Mouse (Mus musculus) hematopoietic stem cell, adult 5-6 weeks (primary cell): ENCODE measurements around the gene Rab43. TPM values are rescaled to one million over a fixed set of nuclear protein-coding genes. Genes with fewer than 3 reads are reported as not detected.
"Not testable (repeated sequence)": the region's sequence is repeated elsewhere in the genome, so short reads cannot be mapped to it uniquely, and the experiment has no call there.

Source experiments
- ATAC-seq, 2 experiments: fragments of 125-278 bp in 1 of 2; replicated peaks in 1 of 2; 2 replicates each; pipeline ENCODE4 v1.8.0; 2016 to 2017; ENCODE audit warnings: inconsistent platforms in 2 of 2, mild to moderate bottlenecking in 2 of 2, moderate number of reproducible peaks in 2 of 2, low read depth in 1 of 2, moderate TSS enrichment in 1 of 2; ENCODE audit not compliant: low FRiP score in 2 of 2, poor library complexity in 2 of 2, severe bottlenecking in 2 of 2, insufficient read depth in 1 of 2, low TSS enrichment in 1 of 2
- total RNA-seq: library from RNA; stranded (forward); fragments of 172-1452, 232-1000 nt; gene quantifications from 2 replicates; pipeline ENCODE4 v1.2.3, GENCODE M21; 2017

The Rab43 gene
- total RNA-seq, 1 experiment from 2014 or later: 17.5 TPM

DNA sequence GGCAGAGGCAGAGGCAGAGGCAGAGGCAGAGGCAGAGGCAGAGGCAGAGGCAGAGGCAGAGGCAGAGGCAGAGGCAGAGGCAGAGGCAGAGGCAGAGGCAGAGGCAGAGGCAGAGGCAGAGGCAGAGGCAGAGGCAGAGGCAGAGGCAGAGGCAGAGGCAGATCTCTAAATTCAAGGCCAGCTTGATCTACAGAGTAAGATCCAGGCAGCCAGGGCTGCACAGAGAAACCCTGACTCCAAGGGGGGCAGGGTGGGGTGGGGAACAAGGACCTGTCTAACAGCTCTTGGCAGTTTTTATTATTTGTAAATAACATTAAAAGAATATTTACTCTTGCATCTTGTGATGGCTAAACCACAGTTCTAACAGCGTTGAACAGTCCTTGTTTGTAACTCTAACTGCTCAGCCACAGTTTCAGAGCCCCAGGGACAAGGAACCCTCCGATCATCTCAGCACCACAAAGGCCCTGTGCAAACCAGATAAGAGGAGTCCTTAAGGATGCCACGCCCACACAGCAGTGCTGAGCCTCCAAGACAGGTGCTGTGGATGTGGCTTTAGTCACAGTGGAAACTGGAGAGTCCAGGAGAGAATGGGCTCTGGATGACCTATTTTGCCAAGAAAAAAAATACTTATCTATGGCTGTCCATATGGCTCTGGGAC, 36.2 kb downstream of the Rab43 start:
- peak; percentile 52 to 70; a peak in 3 of 4 replicates for ATAC-seq

DNA sequence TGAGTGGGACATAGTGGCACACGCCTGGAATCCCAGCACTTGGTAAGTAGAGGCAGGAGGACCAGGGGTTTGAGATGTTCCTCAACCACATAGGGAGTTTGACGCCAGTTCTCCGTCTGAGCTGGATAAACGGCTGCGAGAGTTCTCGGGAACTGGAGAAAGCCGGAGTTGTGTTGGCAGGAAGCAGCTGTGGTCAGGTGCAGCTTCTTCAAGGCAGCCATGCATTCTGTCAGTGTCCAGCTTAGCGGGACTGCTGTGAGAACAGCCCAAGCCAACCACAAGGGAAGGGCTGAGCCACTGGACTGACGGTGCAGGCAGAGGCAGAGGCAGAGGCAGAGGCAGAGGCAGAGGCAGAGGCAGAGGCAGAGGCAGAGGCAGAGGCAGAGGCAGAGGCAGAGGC, 37.1 kb downstream of the Rab43 start:
- ATAC-seq: no peak

DNA sequence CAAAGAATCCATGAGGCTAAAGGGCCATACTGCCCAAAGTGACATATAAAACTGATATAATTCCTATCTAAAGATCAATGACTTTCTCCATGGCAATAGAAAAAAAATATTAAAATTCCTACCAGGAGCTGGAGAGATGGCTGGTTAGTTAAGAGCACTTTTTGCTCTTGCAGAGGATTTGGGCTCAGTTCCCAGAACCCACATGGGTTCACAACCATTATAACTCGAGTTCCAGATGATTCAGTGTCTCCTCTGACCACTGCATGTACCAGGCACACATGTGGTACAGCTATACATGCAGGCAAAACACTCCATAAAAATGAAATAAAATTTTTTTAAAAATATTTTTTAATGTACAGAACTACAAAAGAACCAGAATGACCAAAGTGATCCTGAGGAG, 37.5 kb downstream of the Rab43 start:
- no peak for ATAC-seq

DNA sequence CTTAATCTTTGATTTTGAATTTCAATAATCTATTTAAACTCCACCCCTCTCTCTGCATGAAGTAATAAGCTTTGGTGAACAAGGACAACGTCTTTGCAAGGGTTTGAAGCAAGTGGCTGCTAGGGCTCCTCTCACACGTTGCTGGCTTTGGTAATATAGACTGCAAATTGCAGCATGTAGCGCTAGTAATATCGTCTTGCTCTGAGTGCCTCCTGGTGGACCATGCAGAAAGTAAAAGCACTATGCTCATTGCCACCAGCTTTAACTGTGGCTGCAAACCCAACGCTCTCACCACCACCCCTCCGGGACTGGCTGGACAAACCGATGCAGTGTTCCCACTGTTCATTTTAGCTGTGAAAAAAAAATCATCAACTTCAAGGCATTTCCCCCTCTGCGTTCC, 41.3 kb downstream of the Rab43 start:
- ATAC-seq: peak; percentile 87 to 92

DNA sequence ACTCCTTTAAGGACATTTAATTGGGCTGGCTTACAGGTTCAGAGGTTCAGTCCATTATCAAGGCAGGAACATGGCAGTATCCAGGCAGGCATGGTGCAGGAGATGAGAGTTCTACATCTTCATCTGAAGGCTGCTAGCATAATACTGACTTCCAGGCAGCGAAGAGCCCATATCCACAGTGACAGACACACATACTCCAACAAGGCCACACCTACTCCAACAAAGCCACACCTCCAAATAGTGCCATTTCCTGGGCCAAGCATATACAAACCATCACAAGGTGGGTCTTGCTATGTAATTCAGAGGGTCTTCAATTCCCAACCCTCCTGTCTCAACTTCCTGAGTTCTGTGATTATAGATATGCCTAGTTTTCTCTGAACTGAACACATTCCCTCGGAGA, 47.7 kb downstream of the Rab43 start:
- ATAC-seq: not testable (repeated sequence)

DNA sequence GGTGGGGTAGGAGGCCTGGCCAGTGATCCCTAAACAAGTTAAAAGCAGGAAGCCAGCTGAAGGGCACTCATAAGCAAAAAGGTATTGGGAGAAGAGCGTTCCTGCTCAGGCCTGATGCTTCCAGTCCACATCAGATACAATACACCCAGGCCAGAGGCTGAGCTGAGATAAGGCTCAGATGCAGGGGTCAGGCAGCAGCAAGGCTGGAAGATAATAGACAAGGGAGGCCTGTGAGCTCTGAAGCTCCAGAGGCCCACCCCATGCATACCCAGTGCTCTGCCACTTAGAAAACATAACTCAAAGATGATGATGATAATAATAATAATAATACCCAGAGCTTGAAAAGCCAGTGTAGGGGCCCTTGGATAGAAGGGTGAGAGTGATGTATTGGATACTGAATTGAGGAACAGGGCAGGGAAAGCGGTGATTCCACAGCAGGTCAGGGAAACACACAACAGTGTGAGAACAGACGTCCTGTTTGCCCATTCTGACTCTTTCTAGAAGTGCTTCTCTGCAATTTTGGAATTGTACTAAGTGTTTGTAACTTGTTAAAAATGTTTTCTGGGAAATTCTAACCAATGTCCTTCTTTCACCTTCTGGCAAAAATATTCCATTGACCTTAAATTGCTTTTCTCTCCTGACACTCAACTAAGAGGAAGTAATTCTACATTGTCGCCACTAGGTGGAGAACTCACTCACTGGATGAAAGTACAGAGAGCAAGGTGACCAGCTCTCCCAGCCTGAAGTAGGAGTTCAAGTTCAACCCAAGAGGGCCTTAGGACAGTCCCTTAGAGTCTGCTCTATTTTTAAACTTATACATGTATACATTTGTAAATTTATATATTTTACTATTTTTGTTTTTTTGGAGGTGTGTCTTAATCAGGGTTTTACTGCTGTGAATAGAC, 48.3 kb downstream of the Rab43 start:
- peak; percentile 37 to 58; a peak in 1 of 4 replicates for ATAC-seq

DNA sequence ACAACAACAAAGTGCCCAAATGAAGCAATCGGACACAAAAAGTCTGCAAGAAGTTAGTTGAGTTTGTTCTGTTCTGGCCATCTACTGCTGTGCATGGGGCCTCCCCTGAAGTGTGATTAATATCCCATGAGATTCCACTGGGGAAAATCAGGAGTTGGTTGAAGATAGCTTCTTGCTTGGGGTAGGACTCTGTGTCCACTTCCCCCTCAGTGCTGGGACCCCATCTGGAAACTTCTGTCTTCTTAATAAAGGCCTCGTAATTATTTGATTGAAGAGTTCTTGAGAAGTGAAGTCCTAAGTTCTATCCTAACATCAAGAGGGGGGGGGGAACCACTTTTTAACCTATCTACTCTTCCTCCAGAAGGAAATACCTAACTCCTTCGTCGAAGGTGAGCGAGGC, 49.8 kb downstream of the Rab43 start:
- no peak for ATAC-seq

DNA sequence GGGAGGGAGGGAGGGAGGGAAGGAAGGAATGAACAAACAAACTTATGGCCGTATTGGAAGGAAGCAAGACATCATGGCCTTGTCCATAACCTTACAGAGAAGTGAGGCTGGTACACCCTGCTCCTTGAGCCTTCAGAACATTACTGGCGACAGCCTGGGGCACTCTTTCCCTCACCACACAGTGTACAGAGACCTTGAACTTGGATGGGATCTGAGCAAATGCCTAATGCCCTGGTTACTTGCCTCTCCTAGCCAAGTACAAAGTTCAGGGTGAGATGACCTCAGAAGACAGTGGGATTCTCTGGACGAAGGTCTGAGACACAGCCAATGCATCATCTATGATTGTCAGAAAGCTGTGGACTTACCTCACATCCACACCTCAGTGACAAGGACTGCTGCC, 52.1 kb downstream of the Rab43 start:
- ATAC-seq: no peak

DNA sequence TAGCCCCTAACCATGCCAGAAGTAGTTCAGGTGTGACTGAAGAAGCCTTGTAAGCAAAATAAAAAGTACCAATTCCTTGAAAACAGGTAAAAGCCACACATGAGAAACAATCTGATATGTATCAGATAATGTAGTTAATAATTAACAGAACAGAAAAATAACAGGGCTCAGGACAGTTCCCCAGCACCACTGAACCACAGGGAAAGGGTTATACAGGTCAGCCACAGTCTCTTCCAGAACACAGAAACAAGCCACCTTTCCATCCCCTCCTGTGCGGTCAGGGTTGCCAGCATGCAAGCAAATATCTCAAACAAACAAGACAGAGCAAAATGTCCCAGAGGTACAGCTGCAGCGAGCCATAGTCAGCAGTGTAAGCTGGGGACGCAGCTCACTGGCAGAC, 52.6 kb downstream of the Rab43 start:
- no peak for ATAC-seq

DNA sequence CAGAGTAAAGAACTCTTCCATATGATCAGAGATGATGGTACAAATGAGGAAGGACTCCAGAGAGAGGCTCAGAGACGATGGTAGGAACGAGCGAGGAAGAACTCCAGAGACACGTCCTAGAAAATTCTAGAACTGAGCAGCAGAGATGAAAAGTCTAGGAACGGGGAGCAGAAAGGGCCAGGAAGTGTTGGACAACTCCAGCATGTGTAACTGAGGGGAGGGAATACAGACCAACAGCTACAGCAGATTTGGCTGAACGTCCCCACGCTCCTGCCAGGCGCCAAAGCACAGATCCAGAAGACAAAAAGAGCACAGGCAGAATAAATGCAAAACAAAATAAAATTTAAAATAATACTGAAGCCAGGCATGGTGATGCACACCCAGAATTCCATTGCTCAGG, 55.1 kb downstream of the Rab43 start:
- no peak for ATAC-seq

DNA sequence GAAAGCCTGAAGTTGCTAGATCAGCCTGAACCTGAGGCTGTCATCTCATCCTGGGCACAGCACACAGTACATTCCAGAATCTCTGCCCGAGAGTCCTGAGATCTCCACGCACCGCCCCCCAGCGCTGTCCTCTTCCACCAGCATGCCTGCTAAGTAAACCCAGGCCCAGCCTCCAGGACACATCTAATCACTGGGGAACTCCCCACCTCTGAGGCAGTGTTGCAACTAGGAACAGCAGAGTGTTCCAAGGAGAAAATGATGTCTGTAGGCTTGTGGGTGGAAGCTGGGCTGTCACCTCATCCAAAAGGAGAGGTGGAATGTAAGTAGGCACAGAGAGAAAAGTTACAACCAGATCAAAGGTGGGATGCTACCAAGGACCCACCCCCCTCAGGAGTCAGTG, 56.8 kb downstream of the Rab43 start:
- no peak for ATAC-seq

DNA sequence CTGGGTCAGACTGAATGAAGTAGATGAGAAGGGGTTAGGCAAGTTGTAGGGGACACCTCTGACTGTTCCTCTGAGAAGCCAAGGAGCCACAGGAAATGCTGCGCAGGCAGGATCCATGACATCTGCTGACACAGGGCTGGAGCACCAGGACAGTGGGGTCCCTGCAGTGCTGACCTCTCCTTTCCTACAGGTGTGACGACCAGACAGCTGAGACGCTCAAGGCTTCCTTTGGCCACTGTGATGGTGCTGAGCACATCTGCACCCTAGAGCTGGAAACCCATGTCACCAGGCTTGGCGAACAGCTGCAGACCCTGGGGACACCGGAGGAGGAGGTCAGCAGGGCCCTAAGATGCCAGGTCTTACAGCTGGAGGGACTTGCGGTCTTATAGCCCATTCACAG, 60.4 kb downstream of the Rab43 start:
- no peak for ATAC-seq

DNA sequence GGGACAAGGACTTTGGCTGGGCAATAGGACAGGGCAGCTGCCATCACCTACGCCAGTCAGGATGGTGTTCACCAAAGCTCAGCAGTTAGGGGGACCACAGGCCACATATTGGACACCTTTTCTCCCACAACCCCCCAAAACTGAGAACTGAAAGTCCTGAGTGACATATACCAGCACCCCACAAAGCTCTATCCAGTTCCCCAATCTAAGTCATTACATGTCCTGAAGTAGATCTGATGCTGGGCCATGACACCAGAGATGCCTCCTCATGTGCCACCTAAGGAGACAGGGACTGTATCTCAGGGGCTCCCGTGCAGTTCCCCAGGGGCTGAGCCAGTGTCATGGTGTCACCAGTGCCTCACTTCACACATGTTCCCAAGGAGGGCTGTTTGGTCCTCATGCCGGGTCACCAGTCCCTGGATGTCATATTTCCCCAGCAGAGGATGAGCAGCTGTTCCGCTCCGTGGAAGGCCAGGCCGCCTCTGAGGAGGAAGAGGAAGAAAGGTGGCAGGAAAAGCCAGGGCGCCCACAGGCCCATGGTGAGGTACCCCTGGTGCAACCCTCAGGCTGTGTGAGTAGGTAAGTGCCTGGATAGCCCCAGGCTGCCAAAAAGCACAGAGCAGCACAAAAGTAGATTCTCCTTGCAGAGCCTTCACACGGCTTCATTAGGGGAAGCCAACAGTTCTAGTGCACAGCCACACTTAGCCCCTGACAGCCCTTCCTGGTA, 61.6 kb downstream of the Rab43 start:
- ATAC-seq: peak in 1 of 2 experiments; percentile 39; a peak in 2 of 4 replicates

DNA sequence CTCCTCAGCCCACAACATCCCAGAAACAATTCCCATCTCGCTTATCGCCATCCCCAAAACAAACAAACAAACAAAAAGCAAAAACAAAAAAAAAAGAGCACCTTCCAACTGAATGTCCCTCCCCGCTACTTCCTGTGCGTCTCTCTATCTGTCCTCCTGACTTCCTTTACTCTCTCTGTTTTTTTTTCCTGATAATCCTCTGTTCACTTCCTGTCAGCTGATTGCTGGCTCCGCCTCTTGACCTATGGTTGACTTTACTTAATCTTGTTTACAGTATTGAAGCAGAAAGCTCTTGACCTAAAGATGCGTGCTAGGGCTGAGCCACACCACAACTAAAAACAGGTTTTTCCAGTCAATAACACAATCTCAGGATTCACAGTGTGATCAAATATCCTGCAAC, 63.4 kb downstream of the Rab43 start:
- ATAC-seq: no peak

DNA sequence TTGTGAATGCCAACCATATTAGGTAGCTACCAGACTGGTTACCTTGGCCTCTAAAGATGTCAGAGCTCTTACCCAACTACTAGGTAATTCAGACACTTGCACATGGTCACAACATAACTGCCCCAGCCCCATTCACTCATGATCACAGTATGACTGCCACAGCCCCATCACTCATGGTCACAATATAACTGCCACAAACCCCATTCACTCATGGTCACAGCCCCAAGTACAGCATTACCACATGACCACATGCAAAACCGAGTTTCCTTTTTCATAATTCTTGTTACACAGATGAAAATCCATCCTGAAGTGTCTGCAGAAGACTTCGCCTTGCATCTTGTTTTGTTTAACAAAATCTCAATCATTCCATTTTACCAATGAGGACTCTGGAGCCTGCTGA, 63.9 kb downstream of the Rab43 start:
- ATAC-seq: 0 out of 4 replicates have a peak, but pooled peaks of 1 of the 2 experiments have one; percentile 34

DNA sequence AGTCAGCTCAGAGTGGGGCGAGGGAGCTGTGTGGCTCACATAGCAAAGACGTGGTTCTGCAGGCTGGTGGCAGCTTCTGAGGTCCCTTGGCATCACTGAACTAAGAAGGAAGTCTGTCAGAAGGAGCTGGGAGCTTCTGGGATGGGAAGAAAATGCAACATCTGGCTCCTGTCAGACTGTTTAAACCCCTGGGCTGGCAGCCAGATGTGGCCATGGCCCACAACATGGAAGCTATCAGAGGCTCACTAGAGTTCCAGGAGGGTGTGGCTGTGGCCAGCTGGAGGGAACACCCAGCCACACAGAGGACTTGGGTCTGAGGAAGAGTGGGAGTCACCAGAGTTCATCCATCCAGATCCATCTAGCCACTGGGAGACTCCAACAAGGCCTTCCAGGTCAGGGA, 65.1 kb downstream of the Rab43 start:
- no peak for ATAC-seq

DNA sequence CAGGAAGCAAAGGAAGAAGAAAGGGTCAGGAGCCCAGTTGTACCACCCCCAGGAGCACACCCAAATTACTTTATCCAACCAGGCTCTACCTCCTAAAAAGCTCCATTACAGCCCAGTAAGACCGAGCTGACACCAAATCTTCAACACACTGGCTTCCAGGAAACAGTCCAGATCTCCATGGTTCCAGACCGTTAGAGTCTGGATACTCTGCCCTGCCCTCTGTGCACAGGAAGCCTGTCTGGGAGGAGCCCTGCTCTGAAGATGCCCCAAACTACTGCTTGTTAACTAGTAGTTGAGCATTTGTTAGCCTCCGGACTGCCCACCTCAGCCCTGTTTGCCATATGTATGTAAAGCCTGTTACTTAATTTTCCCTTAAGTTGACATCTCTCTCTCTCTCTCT, 65.9 kb downstream of the Rab43 start:
- no peak for ATAC-seq

DNA sequence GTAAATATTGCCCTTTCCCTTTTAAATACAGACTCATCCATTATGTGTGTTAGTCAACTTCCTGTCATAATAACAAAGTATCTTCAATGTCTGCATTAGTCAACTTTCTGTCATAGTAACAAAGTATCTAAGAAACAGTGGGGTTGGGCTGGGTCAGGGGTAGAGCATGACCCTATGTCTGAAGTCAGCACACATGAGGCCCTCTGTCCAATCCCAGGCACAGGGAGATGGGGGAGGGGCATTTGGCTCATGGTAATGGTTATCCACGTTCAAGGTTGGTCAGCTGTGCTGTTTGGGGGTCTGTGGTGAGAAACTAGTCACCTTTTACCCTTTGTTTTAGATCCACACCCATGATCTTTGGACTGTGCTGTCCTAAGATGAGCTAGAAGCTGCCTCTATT, 66.7 kb downstream of the Rab43 start:
- ATAC-seq: no peak
